Mouse (Mus musculus): Measurements from ENCODE around the gene Lilra5. TPM values are rescaled to one million over a fixed set of nuclear protein-coding genes. Genes with fewer than 3 reads are reported as not detected.
"Not testable (repeated sequence)": the region's sequence is repeated elsewhere in the genome, so short reads cannot be mapped to it uniquely, and the experiment has no call there.

The Lilra5 gene
- polyA plus RNA-seq, 1 experiment from 2014 or later = 0.14 TPM

DNA sequence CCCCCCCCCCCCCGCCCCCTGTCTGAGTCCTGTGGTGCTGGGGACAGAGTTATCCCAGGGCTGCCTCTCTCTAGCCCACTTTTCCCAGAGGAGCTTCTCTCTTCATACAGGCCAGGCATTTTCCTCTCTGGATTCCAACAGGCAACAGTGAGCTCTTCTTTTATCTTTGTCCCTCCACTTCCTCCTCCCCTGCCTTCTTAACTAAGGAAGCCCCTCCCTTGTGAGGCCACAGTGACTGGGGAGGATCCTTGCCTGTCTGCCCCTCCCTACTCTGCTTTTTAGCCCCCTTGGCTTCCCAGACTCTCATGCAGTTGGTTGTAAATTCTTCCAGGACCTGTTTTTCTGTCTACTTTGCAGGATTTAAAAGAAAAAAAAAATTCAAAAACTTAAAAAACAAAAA is 18.5 kb downstream of the Lilra5 start:
- WGBS = no CpG with 5 or more reads among the region's 1 CpGs
- not testable (repeated sequence) for H3K4me2 ChIP-seq (ENCODE audit: low read depth, low read length); H3K27me3 ChIP-seq (ENCODE audit: control insufficient read depth, insufficient read depth, low read length); H3K36me3 ChIP-seq (ENCODE audit: control insufficient read depth, insufficient read depth); H3K27ac ChIP-seq (ENCODE audit: low read length); H3K9ac ChIP-seq (ENCODE audit: low read length); H3K9me3 ChIP-seq (replicated peaks; ENCODE audit: control insufficient read depth, low read length); ATAC-seq (replicated peaks; ENCODE audit: extremely low read depth, insufficient read depth, low FRiP score); H3K4me3 ChIP-seq (ENCODE audit: low read length); H3K4me1 ChIP-seq (ENCODE audit: control insufficient read depth, insufficient read depth, low read length)

DNA sequence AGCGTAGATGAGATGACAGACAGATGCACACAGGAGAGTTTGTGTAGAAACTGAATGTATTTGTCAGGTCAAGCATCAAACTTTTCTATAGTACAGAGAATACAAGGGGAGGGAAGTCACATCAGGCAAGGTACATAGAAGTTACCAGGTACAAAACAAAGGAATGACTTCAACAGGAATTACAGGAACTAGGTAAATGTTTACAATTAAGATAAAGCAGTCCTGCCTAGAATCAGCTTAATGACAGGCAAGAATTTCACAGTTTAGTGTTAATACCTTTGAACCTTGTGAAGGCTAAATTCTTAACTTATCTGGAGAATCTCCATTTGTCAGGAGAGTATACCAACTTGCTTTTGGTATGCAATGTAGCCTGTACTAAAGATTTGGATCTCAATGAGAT is 23.0 kb downstream of the Lilra5 start:
- not testable (repeated sequence) for H3K27me3 ChIP-seq (ENCODE audit: control insufficient read depth, insufficient read depth, low read length); H3K36me3 ChIP-seq (ENCODE audit: control insufficient read depth, insufficient read depth); H3K9me3 ChIP-seq (replicated peaks; ENCODE audit: control insufficient read depth, low read length); H3K27ac ChIP-seq (ENCODE audit: low read length); H3K4me3 ChIP-seq (ENCODE audit: low read length); H3K4me2 ChIP-seq (ENCODE audit: low read depth, low read length); H3K4me1 ChIP-seq (ENCODE audit: control insufficient read depth, insufficient read depth, low read length); H3K9ac ChIP-seq (ENCODE audit: low read length); ATAC-seq (replicated peaks; ENCODE audit: extremely low read depth, insufficient read depth, low FRiP score)
- WGBS = 92% methylated on average over 1 of the region's 1 CpGs

DNA sequence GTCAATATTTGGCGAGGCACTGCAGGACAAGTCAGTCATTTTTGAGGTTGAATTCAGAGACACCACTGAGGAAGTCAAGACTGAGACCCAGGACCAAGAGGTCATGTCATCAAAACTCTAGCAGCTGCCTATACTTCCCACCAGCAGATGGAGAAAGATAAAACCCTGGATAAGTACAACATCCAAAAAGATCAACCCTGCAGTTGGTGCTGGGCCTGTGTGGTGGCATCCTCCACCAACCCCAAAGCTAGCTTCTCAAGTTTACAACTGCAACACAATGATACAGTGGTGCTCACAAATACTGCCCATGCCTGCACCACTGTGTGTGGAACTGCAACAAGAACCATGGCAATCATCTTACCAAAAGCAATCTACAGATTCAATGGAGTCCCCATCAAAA is 34.6 kb downstream of the Lilra5 start:
- not testable (repeated sequence) for H3K4me1 ChIP-seq (ENCODE audit: control insufficient read depth, insufficient read depth, low read length); H3K36me3 ChIP-seq (ENCODE audit: control insufficient read depth, insufficient read depth); ATAC-seq (replicated peaks; ENCODE audit: extremely low read depth, insufficient read depth, low FRiP score); H3K9ac ChIP-seq (ENCODE audit: low read length); H3K4me3 ChIP-seq (ENCODE audit: low read length); H3K9me3 ChIP-seq (replicated peaks; ENCODE audit: control insufficient read depth, low read length); H3K27ac ChIP-seq (ENCODE audit: low read length); H3K27me3 ChIP-seq (ENCODE audit: control insufficient read depth, insufficient read depth, low read length); H3K4me2 ChIP-seq (ENCODE audit: low read depth, low read length)
- 59% methylated on average over 1 of the region's 1 CpGs for WGBS

DNA sequence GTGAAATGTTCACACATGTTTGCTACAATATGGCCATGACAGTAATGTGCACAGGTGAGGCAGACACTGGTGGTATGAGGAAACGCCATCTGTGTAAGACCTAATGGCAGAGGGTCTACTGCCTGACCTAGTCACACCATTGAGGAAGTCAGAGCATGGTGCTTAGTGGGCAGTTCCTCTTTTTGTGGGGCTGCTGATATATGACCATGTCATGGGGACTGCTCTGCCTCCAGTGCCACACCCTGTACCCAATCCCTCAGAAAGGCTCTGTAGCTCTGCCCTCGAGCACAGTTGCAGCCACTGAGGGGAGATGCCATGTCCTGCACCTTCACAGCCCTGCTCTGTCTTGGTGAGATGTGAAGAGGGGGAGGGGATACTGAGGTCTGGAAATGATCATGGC is 36.3 kb downstream of the Lilra5 start:
- H3K27ac ChIP-seq (ENCODE audit: low read length); H3K9me3 ChIP-seq (replicated peaks; ENCODE audit: control insufficient read depth, low read length); H3K4me1 ChIP-seq (ENCODE audit: control insufficient read depth, insufficient read depth, low read length); H3K36me3 ChIP-seq (ENCODE audit: control insufficient read depth, insufficient read depth); ATAC-seq (replicated peaks; ENCODE audit: extremely low read depth, insufficient read depth, low FRiP score); H3K4me3 ChIP-seq (ENCODE audit: low read length); H3K4me2 ChIP-seq (ENCODE audit: low read depth, low read length); H3K9ac ChIP-seq (ENCODE audit: low read length); H3K27me3 ChIP-seq (ENCODE audit: control insufficient read depth, insufficient read depth, low read length): not testable (repeated sequence)
- WGBS = 48% methylated on average over 2 of the region's 2 CpGs

DNA sequence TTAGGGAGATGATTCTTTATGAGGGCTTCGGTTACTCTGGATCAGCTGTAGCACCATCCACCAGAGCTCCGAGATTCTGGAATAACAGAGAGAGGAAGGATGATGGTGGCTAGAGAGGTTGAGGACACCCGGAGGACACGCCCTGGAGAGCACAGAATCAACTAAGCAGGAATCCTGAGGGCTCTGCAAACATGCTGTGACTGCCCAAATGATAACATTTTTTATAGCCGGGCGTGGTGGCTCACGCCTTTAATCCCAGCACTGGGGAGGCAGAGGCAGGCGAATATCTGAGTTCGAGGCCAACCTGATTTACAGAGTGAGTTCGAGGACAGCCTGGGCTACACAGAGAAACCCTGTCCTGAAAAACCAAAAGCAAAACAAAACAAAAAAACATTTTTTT is 37.9 kb downstream of the Lilra5 start:
- H3K9me3 ChIP-seq (replicated peaks; ENCODE audit: control insufficient read depth, low read length); H3K4me1 ChIP-seq (ENCODE audit: control insufficient read depth, insufficient read depth, low read length); ATAC-seq (replicated peaks; ENCODE audit: extremely low read depth, insufficient read depth, low FRiP score); H3K36me3 ChIP-seq (ENCODE audit: control insufficient read depth, insufficient read depth); H3K27ac ChIP-seq (ENCODE audit: low read length); H3K9ac ChIP-seq (ENCODE audit: low read length); H3K27me3 ChIP-seq (ENCODE audit: control insufficient read depth, insufficient read depth, low read length); H3K4me3 ChIP-seq (ENCODE audit: low read length); H3K4me2 ChIP-seq (ENCODE audit: low read depth, low read length): not testable (repeated sequence)
- WGBS = 80% methylated on average over 10 of the region's 10 CpGs

DNA sequence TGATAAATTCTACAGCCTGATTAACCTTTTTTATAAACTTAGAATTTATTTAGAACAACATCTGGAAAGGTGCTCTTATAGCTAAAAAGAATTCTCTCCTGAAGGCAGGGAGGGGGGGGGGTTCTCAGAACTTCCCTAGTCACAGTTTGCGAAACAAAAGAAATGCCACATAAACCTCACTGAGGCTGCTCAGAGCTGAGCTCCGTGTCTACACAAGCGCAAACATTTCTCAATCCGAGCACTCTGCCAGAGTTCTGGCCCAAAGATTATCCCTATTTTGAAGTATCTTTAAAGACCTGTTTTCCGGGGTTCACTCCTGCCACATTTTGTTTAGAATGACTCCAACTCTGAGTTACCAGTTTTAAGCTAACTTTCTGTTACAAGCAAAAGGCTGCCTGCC is 55.1 kb downstream of the Lilra5 start:
- Histone ChIP-seq H3K27ac (ENCODE audit: low read length) (no peak overlapping the region), H3K4me3 (ENCODE audit: low read length) (no peak overlapping the region), H3K4me2 (ENCODE audit: low read depth, low read length) (no peak overlapping the region), H3K9me3 (replicated peaks; ENCODE audit: control insufficient read depth, low read length) (no peaks in the 10 kb centered on the region), H3K9ac (ENCODE audit: low read length) (no peak overlapping the region), H3K27me3 (ENCODE audit: control insufficient read depth, insufficient read depth, low read length) (no peaks in the 10 kb centered on the region), H3K4me1 (ENCODE audit: control insufficient read depth, insufficient read depth, low read length) (no peaks in the 10 kb centered on the region), H3K36me3 (ENCODE audit: control insufficient read depth, insufficient read depth) (no peaks in the 10 kb centered on the region)
- ATAC-seq (replicated peaks; ENCODE audit: extremely low read depth, insufficient read depth, low FRiP score) = no peak
- WGBS = 67% methylated on average over 5 of the region's 5 CpGs

Other genes with a start within 250 kb of the Lilra5 start
- gene Lair1, start 174.6 kb upstream of the Lilra5 start, polyA plus RNA-seq (2015; fragmentation: Nextera tagmentation; extraction: Ambion mirVana) = 2.0 and 2.4 TPM in 2 replicates
- gene Ttyh1, start 118.3 kb upstream of the Lilra5 start, polyA plus RNA-seq (2015; fragmentation: Nextera tagmentation; extraction: Ambion mirVana) = 1.3 and 2.0 TPM in 2 replicates
- 47.8 and 50.5 TPM in 2 replicates for gene Leng8, start 100.7 kb upstream of the Lilra5 start, polyA plus RNA-seq (2015; fragmentation: Nextera tagmentation; extraction: Ambion mirVana)
- 3.1 and 3.2 TPM in 2 replicates for gene Leng9, start 87.4 kb upstream of the Lilra5 start, polyA plus RNA-seq (2015; fragmentation: Nextera tagmentation; extraction: Ambion mirVana)
- gene Cdc42ep5, start 72.9 kb upstream of the Lilra5 start, polyA plus RNA-seq (2015; fragmentation: Nextera tagmentation; extraction: Ambion mirVana) = 22.7 and 24.8 TPM in 2 replicates
- 0.12 TPM in 1 of 2 replicates, not detected in the other for gene Ncr1, start 100.0 kb downstream of the Lilra5 start, polyA plus RNA-seq (2015; fragmentation: Nextera tagmentation; extraction: Ambion mirVana)
- gene Gp6, start 160.0 kb downstream of the Lilra5 start, polyA plus RNA-seq (2015; fragmentation: Nextera tagmentation; extraction: Ambion mirVana) = 0.14 and 0.16 TPM in 2 replicates
- 31.9 and 32.2 TPM in 2 replicates for gene Rdh13, start 207.9 kb downstream of the Lilra5 start, polyA plus RNA-seq (2015; fragmentation: Nextera tagmentation; extraction: Ambion mirVana)
- gene Eps8l1, start 222.9 kb downstream of the Lilra5 start, polyA plus RNA-seq (2015; fragmentation: Nextera tagmentation; extraction: Ambion mirVana) = 3.6 and 5.6 TPM in 2 replicates

All from heart, embryonic 16.5 days (tissue).